Mouse (Mus musculus): ENCODE measurements around the gene Gm10037.

DNA sequence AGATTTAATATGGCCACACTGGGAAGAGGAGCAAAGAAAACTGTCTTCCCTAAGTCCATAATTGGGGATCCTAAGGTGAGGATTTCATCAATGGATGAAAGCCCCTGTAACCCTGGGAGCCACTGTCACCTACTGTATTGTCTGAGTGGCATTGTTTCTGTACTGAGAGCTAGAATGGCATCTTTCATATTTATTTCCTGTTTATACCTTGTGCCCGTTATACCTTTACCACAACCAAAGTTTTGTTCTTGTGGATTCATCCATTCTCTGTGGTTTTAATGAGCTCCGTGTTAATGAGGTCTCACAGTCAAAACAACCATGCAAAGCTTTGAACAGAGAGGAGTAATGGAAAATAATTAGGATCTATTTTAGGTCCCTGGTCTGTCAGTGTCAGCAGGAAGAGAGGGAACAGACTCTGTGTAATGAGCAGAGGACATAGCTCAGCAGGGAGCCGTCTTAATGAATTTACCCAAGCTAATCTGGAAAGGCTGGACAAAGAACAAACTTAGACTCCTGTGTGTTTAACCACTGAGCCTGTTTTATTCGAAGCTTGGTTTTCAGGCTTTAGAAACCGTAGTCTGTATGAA is 34.0 kb downstream of the Gm10037 start:
- TF ChIP-seq CTCF (IDR thresholded peaks at IDR 0.05; ENCODE audit: control insufficient read depth, insufficient read depth, insufficient read length) (no peak), MAX (IDR thresholded peaks at IDR 0.05) (no peak), MYOD1 (IDR thresholded peaks at IDR 0.05; ENCODE audit: control insufficient read depth, insufficient read length, low read depth) (no peak), MYOG (IDR thresholded peaks at IDR 0.05; ENCODE audit: control insufficient read depth, extremely low read depth, insufficient read length) (no peak), USF1 (IDR thresholded peaks at IDR 0.05; ENCODE audit: low read depth) (no peak), FOSL1 (IDR thresholded peaks at IDR 0.05; ENCODE audit: insufficient read depth, low read length, poor library complexity, severe bottlenecking) (no peak), CEBPB (IDR thresholded peaks at IDR 0.05; ENCODE audit: low read depth) (no peak)

Data from C2C12 (cell line).